Mouse (Mus musculus) adrenal gland, postnatal 14 days (tissue): Measurements from ENCODE around the gene Palm. TPM values are rescaled to one million over a fixed set of nuclear protein-coding genes. Genes with fewer than 3 reads are reported as not detected.

Source experiments
- DNase-seq: peaks from one replicate; pipeline ENCODE4 v3.0.0; 2021; ENCODE audit warnings: mixed read lengths
- total RNA-seq: library from RNA; stranded (reverse); gene quantifications from 2 replicates; pipeline ENCODE4 v1.2.3, GENCODE M21; 2021

Gene Palm
- total RNA-seq, 1 experiment from 2014 or later: 77.9 TPM

GRCm38 (mm10) chr10:79797326-79797725 is 4.0 kb downstream of the Palm start:
- DNase-seq: no peak

GRCm38 (mm10) chr10:79798289-79798928 is 5.0 kb downstream of the Palm start:
- DNase-seq: no peak

GRCm38 (mm10) chr10:79800508-79800907 is 7.1 kb downstream of the Palm start:
- no peak for DNase-seq

GRCm38 (mm10) chr10:79801837-79802236 is 8.5 kb downstream of the Palm start:
- peak; percentile 56 for DNase-seq

- DNase-seq: peak; percentile 92
These were observed 9.1 kb downstream of the Palm start for GRCm38 (mm10) chr10:79802331-79802971.

GRCm38 (mm10) chr10:79803716-79804323 is 10.4 kb downstream of the Palm start:
- DNase-seq: peak; percentile 63

- DNase-seq: peak; percentile 69
These were observed 12.3 kb downstream of the Palm start for GRCm38 (mm10) chr10:79805636-79806035.

- DNase-seq: no peak
These were observed 13.0 kb downstream of the Palm start for GRCm38 (mm10) chr10:79806331-79806730.

- DNase-seq: no peak
These were observed 13.6 kb downstream of the Palm start for GRCm38 (mm10) chr10:79806972-79807371.

- peak; percentile 61 for DNase-seq
These were observed 14.5 kb downstream of the Palm start for GRCm38 (mm10) chr10:79807826-79808225.

GRCm38 (mm10) chr10:79808728-79809127 is 15.4 kb downstream of the Palm start:
- DNase-seq: no peak

- peak; percentile 92 for DNase-seq
These were observed 18.6 kb downstream of the Palm start for GRCm38 (mm10) chr10:79811736-79812637.

- DNase-seq: no peak
These were observed 21.0 kb downstream of the Palm start for GRCm38 (mm10) chr10:79814271-79814842.

GRCm38 (mm10) chr10:79815671-79816494 is 22.5 kb downstream of the Palm start:
- DNase-seq: no peak

- DNase-seq: no peak
These were observed 23.7 kb downstream of the Palm start for GRCm38 (mm10) chr10:79817111-79817510.

GRCm38 (mm10) chr10:79818225-79818624 is 24.9 kb downstream of the Palm start:
- no peak for DNase-seq

- no peak for DNase-seq
These were observed 26.2 kb downstream of the Palm start for GRCm38 (mm10) chr10:79819606-79820005.

GRCm38 (mm10) chr10:79820277-79820676 is 26.9 kb downstream of the Palm start:
- no peak for DNase-seq

- no peak for DNase-seq
These were observed 27.4 kb downstream of the Palm start, which contains the start of gene Misp for GRCm38 (mm10) chr10:79820782-79821181. Gene Misp, plus strand, starts transcription at chr10:79820989.

- DNase-seq: no peak
These were observed 28.4 kb downstream of the Palm start for GRCm38 (mm10) chr10:79821731-79822130.

GRCm38 (mm10) chr10:79822372-79822771 is 29.0 kb downstream of the Palm start:
- no peak for DNase-seq
